Mouse (Mus musculus) activated CD4-positive, CD25-positive, alpha-beta regulatory T cell, adult 9 weeks (primary cell): Measurements from ENCODE around the gene Cib2. TPM values are rescaled to one million over a fixed set of nuclear protein-coding genes. Genes with fewer than 3 reads are reported as not detected.

ENCODE experiments used
- polyA plus RNA-seq: library from polyadenylated mRNA; unstranded; fragments of 100-300 nt; shearing (Covaris generic); gene quantifications from one replicate; pipeline ENCODE4 v1.2.1, GENCODE M21; 2017

Cib2 gene
- 1.5 TPM for polyA plus RNA-seq

GRCm38 (mm10) chr9:54559771-54560471 is at the start of gene Cib2:
Gene Cib2 (minus strand): TSS chr9:54560218.

GRCm38 (mm10) chr9:54586199-54587061 is 26.4 kb upstream of the Cib2 start, which contains the start of gene Idh3a:
Gene Idh3a (plus strand): TSS chr9:54586334.

GRCm38 (mm10) chr9:54538684-54539083 is 21.3 kb downstream of the Cib2 start, which contains the start of gene Sh2d7:
Gene Sh2d7 (plus strand): TSS chr9:54538984.

GRCm38 (mm10) chr9:54501453-54502110 is 58.4 kb downstream of the Cib2 start, which contains the start of gene Dmxl2:
Gene Dmxl2 (minus strand): TSS chr9:54501626.

Other genes starting within 250 kb of the Cib2 start
- not detected for gene Dmxl2, start 58.6 kb downstream of the Cib2 start, polyA plus RNA-seq
- gene Sh2d7, start 21.2 kb downstream of the Cib2 start, polyA plus RNA-seq: not detected
- gene Idh3a, start 26.1 kb upstream of the Cib2 start, polyA plus RNA-seq: 108 TPM
- 51.8 TPM for gene Acsbg1, start 101.7 kb upstream of the Cib2 start, polyA plus RNA-seq
- 6.3 TPM for gene Dnaja4, start 138.7 kb upstream of the Cib2 start, polyA plus RNA-seq
- gene Wdr61, start 174.3 kb upstream of the Cib2 start, polyA plus RNA-seq: 105 TPM
- gene Crabp1, start 204.5 kb upstream of the Cib2 start, polyA plus RNA-seq: not detected